Mouse (Mus musculus) layer of hippocampus, adult 6 months (tissue): Measurements from ENCODE around the gene Mthfd2. TPM values are rescaled to one million over a fixed set of nuclear protein-coding genes. Genes with fewer than 3 reads are reported as not detected.

Source experiments
- long read RNA-seq, 2 experiments: library from polyadenylated mRNA; unstranded; transcript quantifications; one replicate each; pipeline ENCODE4 v2.0.0; 2019 to 2020
- polyA plus RNA-seq: library from polyadenylated mRNA; unstranded; fragments of <200 nt; fragmentation: Nextera tagmentation; gene quantifications from 2 replicates; pipeline ENCODE4 v1.2.3, GENCODE M21; 2021

Gene Mthfd2
- 15.1 and 16.7 TPM in 2 replicates for polyA plus RNA-seq
- long read RNA-seq, experiment 1, transcript Mthfd2-201 (8 exons, 2,085 nt) = major isoform, 33 of 37 reads
- long read RNA-seq, experiment 1, partial matches to known transcripts = 0 of 37 reads
- long read RNA-seq, experiment 1, other reads (novel, unspliced or antisense) = 4 of 37 reads
- long read RNA-seq, experiment 2, transcript Mthfd2-201 (8 exons, 2,085 nt) = major isoform, 117 of 124 reads
- long read RNA-seq, experiment 2, partial matches to known transcripts = 2 of 124 reads
- long read RNA-seq, experiment 2, other reads (novel, unspliced or antisense) = 5 of 124 reads

GRCm38 (mm10) chr6:83325525-83326393, at the start of gene Mthfd2, which contains the start of gene Mob1a:
TSS of gene Mthfd2 (minus strand) at chr6:83325908.
TSS of gene Mob1a (plus strand) at chr6:83326016.

GRCm38 (mm10) chr6:83348873-83349272, 23.2 kb upstream of the Mthfd2 start, which contains the start of gene Bola3:
TSS of gene Bola3 (plus strand) at chr6:83349147.

Other genes starting within 250 kb of the Mthfd2 start
- 23.7 and 27.1 TPM in 2 replicates for gene Pcgf1, start 248.0 kb downstream of the Mthfd2 start, polyA plus RNA-seq
- gene Lbx2, start 239.5 kb downstream of the Mthfd2 start, polyA plus RNA-seq = 0.93 and 1.4 TPM in 2 replicates
- gene Ccdc142, start 224.3 kb downstream of the Mthfd2 start, polyA plus RNA-seq = 0.67 and 0.70 TPM in 2 replicates
- 0.80 and 0.90 TPM in 2 replicates for gene Gm42688, start 224.3 kb downstream of the Mthfd2 start, polyA plus RNA-seq
- gene Mrpl53, start 216.9 kb downstream of the Mthfd2 start, polyA plus RNA-seq = 146 and 148 TPM in 2 replicates
- gene Mogs, start 210.4 kb downstream of the Mthfd2 start, polyA plus RNA-seq = 2.2 and 2.8 TPM in 2 replicates
- gene Wbp1, start 204.3 kb downstream of the Mthfd2 start, polyA plus RNA-seq = 28.4 and 32.2 TPM in 2 replicates
- 9.7 and 11.3 TPM in 2 replicates for gene Ino80b, start 200.5 kb downstream of the Mthfd2 start, polyA plus RNA-seq
- gene Rtkn, start 190.4 kb downstream of the Mthfd2 start, polyA plus RNA-seq = 45.2 and 50.6 TPM in 2 replicates
- 20.7 and 21.5 TPM in 2 replicates for gene Wdr54, start 169.5 kb downstream of the Mthfd2 start, polyA plus RNA-seq
- 32.0 and 43.1 TPM in 2 replicates for gene 1700003E16Rik, start 169.5 kb downstream of the Mthfd2 start, polyA plus RNA-seq
- 119 and 123 TPM in 2 replicates for gene Dctn1, start 160.0 kb downstream of the Mthfd2 start, polyA plus RNA-seq
- 0.14 and 9.7 TPM in 2 replicates for gene Slc4a5, start 106.1 kb downstream of the Mthfd2 start, polyA plus RNA-seq
- 18.2 and 18.6 TPM in 2 replicates for gene Mob1a, start 108 bp upstream of the Mthfd2 start, polyA plus RNA-seq
- gene Bola3, start 23.2 kb upstream of the Mthfd2 start, polyA plus RNA-seq = 234 and 271 TPM in 2 replicates
- gene Tet3, start 133.2 kb upstream of the Mthfd2 start, polyA plus RNA-seq = 6.2 and 8.1 TPM in 2 replicates
- 55.0 and 59.7 TPM in 2 replicates for gene Dguok, start 181.1 kb upstream of the Mthfd2 start, polyA plus RNA-seq
- not detected in 2 replicates for gene Actg2, start 210.4 kb upstream of the Mthfd2 start, polyA plus RNA-seq
- gene Stambp, start 246.8 kb upstream of the Mthfd2 start, polyA plus RNA-seq = 38.7 and 41.2 TPM in 2 replicates